Mouse (Mus musculus): ENCODE measurements around the gene Gm13762. TPM values are rescaled to one million over a fixed set of nuclear protein-coding genes. Genes with fewer than 3 reads are reported as not detected.
"Not testable (repeated sequence)": the region's sequence is repeated elsewhere in the genome, so short reads cannot be mapped to it uniquely, and the experiment has no call there.

Gene Gm13762
- not detected in 2 replicates for polyA plus RNA-seq (2012; ENCODE audit: insufficient read depth, low replicate concordance)

GRCm38 (mm10) chr2:88980181-88980580, at the start of gene Gm13762:
Gene Gm13762, minus strand, starts transcription at chr2:88980281.
- Histone ChIP-seq H3K27me3 (replicated peaks) (no peaks in the 10 kb centered on the region), H3K4me1 (no peaks in the 10 kb centered on the region), H3K36me3 (replicated peaks; ENCODE audit: low read length) (no peaks in the 10 kb centered on the region), H3K9me3 (no peaks in the 10 kb centered on the region), H3K4me3 (replicated peaks) (no peak within 1 kb of the TSS)
- TF ChIP-seq FLI1 (IDR thresholded peaks at IDR 0.05; ENCODE audit: low read length) (no peak), GATA1 (IDR thresholded peaks at IDR 0.05; ENCODE audit: borderline replicate concordance, low read length) (no peak)

GRCm38 (mm10) chr2:89021436-89021835, 41.4 kb upstream of the Gm13762 start:
- not testable (repeated sequence) for H3K9me3 ChIP-seq; H3K4me1 ChIP-seq; H3K4me3 ChIP-seq (replicated peaks); H3K27me3 ChIP-seq (replicated peaks); H3K36me3 ChIP-seq (replicated peaks; ENCODE audit: low read length)

GRCm38 (mm10) chr2:89018240-89018639, 38.2 kb upstream of the Gm13762 start, which contains the start of gene Olfr1216:
Gene Olfr1216, minus strand, starts transcription at chr2:89018340.
- Histone ChIP-seq H3K9me3 (no peaks in the 10 kb centered on the region), H3K4me1 (no peaks in the 10 kb centered on the region), H3K4me3 (replicated peaks) (no peak within 1 kb of the TSS), H3K27me3 (replicated peaks) (no peaks in the 10 kb centered on the region), H3K36me3 (replicated peaks; ENCODE audit: low read length) (no peaks in the 10 kb centered on the region)
- no peak for TF ChIP-seq FLI1 (IDR thresholded peaks at IDR 0.05; ENCODE audit: low read length)
- no peak for TF ChIP-seq GATA1 (IDR thresholded peaks at IDR 0.05; ENCODE audit: borderline replicate concordance, low read length)

- Histone ChIP-seq H3K36me3 (replicated peaks; ENCODE audit: low read length) (no peaks in the 10 kb centered on the region), H3K27me3 (replicated peaks) (no peaks in the 10 kb centered on the region), H3K4me3 (replicated peaks) (no peak within 1 kb of the TSS), H3K9me3 (no peaks in the 10 kb centered on the region), H3K4me1 (no peaks in the 10 kb centered on the region)
- no peak for TF ChIP-seq FLI1 (IDR thresholded peaks at IDR 0.05; ENCODE audit: low read length)
- TF ChIP-seq GATA1 (IDR thresholded peaks at IDR 0.05; ENCODE audit: borderline replicate concordance, low read length) = no peak
These were observed 26.8 kb upstream of the Gm13762 start, which contains the start of gene Olfr1215 for GRCm38 (mm10) chr2:89006873-89007272. Gene Olfr1215, minus strand, starts transcription at chr2:89006973.

GRCm38 (mm10) chr2:88992553-88992952, 12.5 kb upstream of the Gm13762 start, which contains the start of gene Olfr1214:
Gene Olfr1214, minus strand, starts transcription at chr2:88992653.
- no peaks in the 10 kb centered on the region for H3K27me3 ChIP-seq (replicated peaks)
- no peaks in the 10 kb centered on the region for H3K36me3 ChIP-seq (replicated peaks; ENCODE audit: low read length)
- H3K9me3 ChIP-seq = no peaks in the 10 kb centered on the region
- H3K4me1 ChIP-seq = no peaks in the 10 kb centered on the region
- no peak for TF ChIP-seq FLI1 (IDR thresholded peaks at IDR 0.05; ENCODE audit: low read length)
- TF ChIP-seq GATA1 (IDR thresholded peaks at IDR 0.05; ENCODE audit: borderline replicate concordance, low read length) = no peak
- no peak within 1 kb of the TSS for H3K4me3 ChIP-seq (replicated peaks)

- Histone ChIP-seq H3K9me3 (no peaks in the 10 kb centered on the region), H3K36me3 (replicated peaks; ENCODE audit: low read length) (no peaks in the 10 kb centered on the region), H3K27me3 (replicated peaks) (no peaks in the 10 kb centered on the region), H3K4me3 (replicated peaks) (no peak within 1 kb of the TSS), H3K4me1 (no peaks in the 10 kb centered on the region)
- no peak for TF ChIP-seq FLI1 (IDR thresholded peaks at IDR 0.05; ENCODE audit: low read length)
- TF ChIP-seq GATA1 (IDR thresholded peaks at IDR 0.05; ENCODE audit: borderline replicate concordance, low read length) = no peak
These were observed 26.4 kb downstream of the Gm13762 start, which contains the start of gene Olfr1212 for GRCm38 (mm10) chr2:88953669-88954068. Gene Olfr1212, plus strand, starts transcription at chr2:88953969.

- H3K9me3 ChIP-seq = no peaks in the 10 kb centered on the region
- no peaks in the 10 kb centered on the region for H3K27me3 ChIP-seq (replicated peaks)
- H3K36me3 ChIP-seq (replicated peaks; ENCODE audit: low read length) = no peaks in the 10 kb centered on the region
- H3K4me3 ChIP-seq (replicated peaks) = no peak within 1 kb of the TSS
- no peaks in the 10 kb centered on the region for H3K4me1 ChIP-seq
- TF ChIP-seq GATA1 (IDR thresholded peaks at IDR 0.05; ENCODE audit: borderline replicate concordance, low read length) = no peak
- no peak for TF ChIP-seq FLI1 (IDR thresholded peaks at IDR 0.05; ENCODE audit: low read length)
These were observed 42.1 kb downstream of the Gm13762 start, which contains the start of gene Olfr1211 for GRCm38 (mm10) chr2:88938011-88938410. Gene Olfr1211, minus strand, starts transcription at chr2:88938111.

Other genes with a start within 250 kb of the Gm13762 start
- gene Olfr1197, start 247.9 kb downstream of the Gm13762 start, polyA plus RNA-seq (2012; ENCODE audit: insufficient read depth, low replicate concordance) = not detected in 2 replicates
- gene Olfr1198, start 228.9 kb downstream of the Gm13762 start, polyA plus RNA-seq (2012; ENCODE audit: insufficient read depth, low replicate concordance) = not detected in 2 replicates
- not detected in 2 replicates for gene Olfr1199, start 219.8 kb downstream of the Gm13762 start, polyA plus RNA-seq (2012; ENCODE audit: insufficient read depth, low replicate concordance)
- not detected in 2 replicates for gene Olfr1200, start 209.8 kb downstream of the Gm13762 start, polyA plus RNA-seq (2012; ENCODE audit: insufficient read depth, low replicate concordance)
- gene Olfr1201, start 187.2 kb downstream of the Gm13762 start, polyA plus RNA-seq (2012; ENCODE audit: insufficient read depth, low replicate concordance) = not detected in 2 replicates
- gene Olfr1202, start 165.8 kb downstream of the Gm13762 start, polyA plus RNA-seq (2012; ENCODE audit: insufficient read depth, low replicate concordance) = 0.12 TPM in 1 of 2 replicates, not detected in the other
- not detected in 2 replicates for gene Olfr1205, start 150.5 kb downstream of the Gm13762 start, polyA plus RNA-seq (2012; ENCODE audit: insufficient read depth, low replicate concordance)
- not detected in 2 replicates for gene Olfr1204, start 131.0 kb downstream of the Gm13762 start, polyA plus RNA-seq (2012; ENCODE audit: insufficient read depth, low replicate concordance)
- gene Olfr1206, start 117.0 kb downstream of the Gm13762 start, polyA plus RNA-seq (2012; ENCODE audit: insufficient read depth, low replicate concordance) = not detected in 2 replicates
- gene Olfr1208, start 78.0 kb downstream of the Gm13762 start, polyA plus RNA-seq (2012; ENCODE audit: insufficient read depth, low replicate concordance) = not detected in 2 replicates
- gene Olfr1209, start 65.1 kb downstream of the Gm13762 start, polyA plus RNA-seq (2012; ENCODE audit: insufficient read depth, low replicate concordance) = not detected in 2 replicates
- gene Olfr1211, start 42.2 kb downstream of the Gm13762 start, polyA plus RNA-seq (2012; ENCODE audit: insufficient read depth, low replicate concordance) = not detected in 2 replicates
- gene Olfr1212, start 26.3 kb downstream of the Gm13762 start, polyA plus RNA-seq (2012; ENCODE audit: insufficient read depth, low replicate concordance) = not detected in 2 replicates
- not detected in 2 replicates for gene Olfr1214, start 12.4 kb upstream of the Gm13762 start, polyA plus RNA-seq (2012; ENCODE audit: insufficient read depth, low replicate concordance)
- not detected in 2 replicates for gene Olfr1215, start 26.7 kb upstream of the Gm13762 start, polyA plus RNA-seq (2012; ENCODE audit: insufficient read depth, low replicate concordance)
- gene Olfr1216, start 38.1 kb upstream of the Gm13762 start, polyA plus RNA-seq (2012; ENCODE audit: insufficient read depth, low replicate concordance) = not detected in 2 replicates
- gene Olfr1217, start 51.8 kb upstream of the Gm13762 start, polyA plus RNA-seq (2012; ENCODE audit: insufficient read depth, low replicate concordance) = not detected in 2 replicates
- not detected in 2 replicates for gene Olfr1218, start 80.9 kb upstream of the Gm13762 start, polyA plus RNA-seq (2012; ENCODE audit: insufficient read depth, low replicate concordance)
- gene Olfr1219, start 103.2 kb upstream of the Gm13762 start, polyA plus RNA-seq (2012; ENCODE audit: insufficient read depth, low replicate concordance) = not detected in 2 replicates
- gene Olfr1220, start 126.6 kb upstream of the Gm13762 start, polyA plus RNA-seq (2012; ENCODE audit: insufficient read depth, low replicate concordance) = not detected in 2 replicates
- gene Olfr1221, start 137.0 kb upstream of the Gm13762 start, polyA plus RNA-seq (2012; ENCODE audit: insufficient read depth, low replicate concordance) = not detected in 2 replicates
- not detected in 2 replicates for gene Olfr1222, start 152.8 kb upstream of the Gm13762 start, polyA plus RNA-seq (2012; ENCODE audit: insufficient read depth, low replicate concordance)
- gene Olfr1223, start 171.3 kb upstream of the Gm13762 start, polyA plus RNA-seq (2012; ENCODE audit: insufficient read depth, low replicate concordance) = not detected in 2 replicates
- gene Olfr1224-ps1, start 183.8 kb upstream of the Gm13762 start, polyA plus RNA-seq (2012; ENCODE audit: insufficient read depth, low replicate concordance) = not detected in 2 replicates
- not detected in 2 replicates for gene Olfr1225, start 194.4 kb upstream of the Gm13762 start, polyA plus RNA-seq (2012; ENCODE audit: insufficient read depth, low replicate concordance)
- not detected in 2 replicates for gene Olfr1226, start 219.8 kb upstream of the Gm13762 start, polyA plus RNA-seq (2012; ENCODE audit: insufficient read depth, low replicate concordance)

Data from megakaryocyte, embryonic 14.5 days (primary cell).